Comparison of ENCODE assay signal across 8 mouse cellular contexts in the genomic region with DNA sequence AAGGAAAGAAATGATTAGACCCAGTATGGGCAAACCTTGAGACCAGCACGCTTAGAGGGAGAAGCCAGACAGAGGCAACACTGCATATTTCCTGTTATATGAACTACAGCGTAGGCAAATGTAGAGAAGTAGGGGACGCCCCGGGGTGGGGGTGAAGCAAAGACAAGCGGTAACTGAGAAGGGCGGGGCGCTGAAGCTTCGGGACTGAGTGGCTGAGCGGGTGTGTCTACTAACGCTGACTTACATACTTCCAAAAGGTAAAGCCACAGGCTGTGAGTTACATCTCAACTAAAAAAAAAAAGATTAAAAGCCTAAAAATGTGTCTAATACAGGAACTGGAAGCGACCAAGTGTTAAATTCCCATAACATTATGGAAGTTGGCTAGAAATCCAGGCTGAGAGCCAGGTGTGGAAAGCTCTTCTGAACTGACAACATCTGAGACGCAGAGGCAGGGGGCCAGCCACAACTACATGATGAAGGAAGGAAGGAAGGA. TPM values are rescaled to one million over a fixed set of nuclear protein-coding genes. Genes with fewer than 3 reads are reported as not detected.
DNase-seq lines count a peak whose midpoint lies in the region; ATAC-seq and TF ChIP-seq lines count a peak whose summit lies in the region.

No protein-coding gene starts in this region.

- H3K4me2 ChIP-seq in forebrain, postnatal 0 days (ENCODE audit: low read depth) = peak overlapping the region; percentile 82
- peak overlapping the region; percentile 91 for H3K4me2 ChIP-seq in intestine, postnatal 0 days (replicated peaks; ENCODE audit: low read depth)

- WGBS in forebrain, postnatal 0 days = 31% methylated on average over 12 of the region's 12 CpGs
- WGBS in intestine, postnatal 0 days = 7% methylated on average over 12 of the region's 12 CpGs
- 2% methylated on average over 12 of the region's 12 CpGs for WGBS in spleen, adult 2 months

- DNase-seq in NIH3T3 (ENCODE audit: low read depth) = peak; percentile 69
- peak; percentile 38 for DNase-seq in forebrain, postnatal 0 days
- peak; percentile 77 for DNase-seq in lung, postnatal 14 days
- peak; percentile 74 to 93 for DNase-seq in spleen, adult 2 months (ENCODE audit: low read depth in 1 of 2, low spot score in 2 of 2)
- no peak for DNase-seq in left cerebral cortex, adult 18-20 months (ENCODE audit: low spot score in 2 of 2)
- DNase-seq in left cerebral cortex, adult 11 months (ENCODE audit: low spot score) = no peak

- peaks cover 11% of the 10 kb centered on the region; the same call in 1 of the 2 replicates for H3K4me1 ChIP-seq in forebrain, postnatal 0 days (ENCODE audit: insufficient read depth)
- no peaks in the 10 kb centered on the region for H3K4me1 ChIP-seq in intestine, postnatal 0 days (replicated peaks; ENCODE audit: control insufficient read depth, insufficient read depth, low read length)
- peaks cover 13% of the 10 kb centered on the region; the same call in 1 of the 2 replicates for H3K4me1 ChIP-seq in spleen, adult 2 months (ENCODE audit: control insufficient read depth, insufficient read depth, insufficient read length)

- H3K9me3 ChIP-seq in forebrain, postnatal 0 days (ENCODE audit: low read length) = no peaks in the 10 kb centered on the region
- no peaks in the 10 kb centered on the region for H3K9me3 ChIP-seq in intestine, postnatal 0 days (ENCODE audit: control insufficient read depth)

- no peak for TF ChIP-seq POLR2A in spleen, adult 2 months (IDR thresholded peaks at IDR 0.05; ENCODE audit: low read depth, low read length)

- peak overlapping the region; percentile 96 for H3K27ac ChIP-seq in forebrain, postnatal 0 days (ENCODE audit: low read depth, low read length)
- peak overlapping the region; percentile 88 for H3K27ac ChIP-seq in intestine, postnatal 0 days (ENCODE audit: low read depth, low read length)
- peak overlapping the region; percentile 82 for H3K27ac ChIP-seq in spleen, adult 2 months (ENCODE audit: insufficient read depth, low read length)

- H3K4me3 ChIP-seq in forebrain, postnatal 0 days (ENCODE audit: low read depth, low read length) = peak overlapping the region; percentile 86
- peak overlapping the region; percentile 76 for H3K4me3 ChIP-seq in intestine, postnatal 0 days (ENCODE audit: low read depth, low read length)
- peak overlapping the region; percentile 97 for H3K4me3 ChIP-seq in spleen, adult 2 months (ENCODE audit: extremely low read depth, insufficient read depth, insufficient read length)

- no peak for TF ChIP-seq CTCF in forebrain, postnatal 0 days (IDR thresholded peaks at IDR 0.05; ENCODE audit: low read depth)
- TF ChIP-seq CTCF in intestine, postnatal 0 days (IDR thresholded peaks at IDR 0.05; ENCODE audit: low read depth) = no peak
- TF ChIP-seq CTCF in spleen, adult 2 months (IDR thresholded peaks at IDR 0.05; ENCODE audit: extremely low read depth, insufficient read depth, insufficient read length, insufficient replicate concordance) = no peak

- peak overlapping the region; percentile 92 for H3K9ac ChIP-seq in forebrain, postnatal 0 days
- no peak overlapping the region for H3K9ac ChIP-seq in intestine, postnatal 0 days (ENCODE audit: low read depth, low read length)

- peak; percentile 96 for ATAC-seq in CD4-positive, CD25-positive, alpha-beta regulatory T cell, adult 4 months
- no peak for ATAC-seq in forebrain, postnatal 0 days
- ATAC-seq in intestine, postnatal 0 days = no peak

- H3K27me3 ChIP-seq in forebrain, postnatal 0 days (ENCODE audit: insufficient read depth, low read length) = no peaks in the 10 kb centered on the region
- H3K27me3 ChIP-seq in intestine, postnatal 0 days (replicated peaks; ENCODE audit: control insufficient read depth, insufficient read depth, low read length) = no peaks in the 10 kb centered on the region
- no peaks in the 10 kb centered on the region for H3K27me3 ChIP-seq in spleen, adult 2 months (ENCODE audit: control insufficient read depth, insufficient read depth, low read length)

- no peaks in the 10 kb centered on the region; the same call in 1 of the 2 replicates for H3K36me3 ChIP-seq in forebrain, postnatal 0 days (ENCODE audit: insufficient read depth)
- 0 out of 2 replicates have a peak, but pooled peaks cover 4% of the 10 kb centered on the region for H3K36me3 ChIP-seq in intestine, postnatal 0 days (ENCODE audit: control insufficient read depth, insufficient read depth)
- peaks cover 2% of the 10 kb centered on the region; the same call in 1 of the 2 replicates for H3K36me3 ChIP-seq in spleen, adult 2 months (ENCODE audit: control insufficient read depth, insufficient read depth, low read length)

RNA-seq across cellular contexts. Expression of gene Ssh1, which starts 1.3 kb away (rescaled TPM):
- polyA plus RNA-seq in CD4-positive, CD25-positive, alpha-beta regulatory T cell, adult 4 months (2017; shearing (Covaris generic)) = 10 to 100 TPM; 13.0 to 14.6 TPM
- total RNA-seq in forebrain, postnatal 0 days (2014; rRNA removed) = 7.9 and 11.5 TPM in 2 replicates
- polyA plus RNA-seq in forebrain, postnatal 0 days (2015; fragmentation: Nextera tagmentation; extraction: Ambion mirVana) = 8.2 and 10.4 TPM in 2 replicates
- polyA plus RNA-seq in intestine, postnatal 0 days (2015; fragmentation: Nextera tagmentation; extraction: Ambion mirVana) = 5.1 TPM in 2 replicates
- 16.4 and 18.9 TPM in 2 replicates for polyA plus RNA-seq in spleen, adult 2 months (2012; rRNA removed)
- total RNA-seq in left cerebral cortex, adult 18-20 months (2021) = 10 to 100 TPM; 24.3 to 27.1 TPM

RNA-seq across cellular contexts. Expression of gene Dao, which starts 11.1 kb away (rescaled TPM):
- 1 to 10 TPM in 1 of 2 experiments, under 1 TPM in 1; 0.56 to 1.4 TPM for polyA plus RNA-seq in CD4-positive, CD25-positive, alpha-beta regulatory T cell, adult 4 months (2017; shearing (Covaris generic))
- total RNA-seq in forebrain, postnatal 0 days (2014; rRNA removed) = not detected in 2 replicates
- not detected in 2 replicates for polyA plus RNA-seq in forebrain, postnatal 0 days (2015; fragmentation: Nextera tagmentation; extraction: Ambion mirVana)
- 18.2 and 23.2 TPM in 2 replicates for polyA plus RNA-seq in intestine, postnatal 0 days (2015; fragmentation: Nextera tagmentation; extraction: Ambion mirVana)
- 0.12 and 0.26 TPM in 2 replicates for polyA plus RNA-seq in spleen, adult 2 months (2012; rRNA removed)
- total RNA-seq in left cerebral cortex, adult 18-20 months (2021) = not detected

Comparison
In these comparisons a context has a peak if more than half of its experiments do, and no peak if none do; other contexts are left out.
1. DNase-seq: peak in NIH3T3 (single experiment), forebrain, postnatal 0 days (single experiment), lung, postnatal 14 days (single experiment) and spleen, adult 2 months (2 of 2); none in left cerebral cortex, adult 18-20 months (0 of 2) and left cerebral cortex, adult 11 months (single experiment).
2. Peak in every context shown above with its lines, with median percentiles within 50 percentile points of each other: H3K27ac ChIP-seq and H3K4me3 ChIP-seq.